Mouse (Mus musculus) hindbrain, embryonic 13.5 days (tissue): ENCODE measurements around the gene Chdh. TPM values are rescaled to one million over a fixed set of nuclear protein-coding genes. Genes with fewer than 3 reads are reported as not detected.

Source experiments
- ATAC-seq: fragments of 200-750 bp; cut with Nextera tagmentation; 2 replicates; pipeline ENCODE4 v1.8.0; 2017; ENCODE audit warnings: moderate TSS enrichment; ENCODE audit not compliant: low FRiP score
- H3K27ac ChIP-seq: fragments of 300-500 bp; sonication (generic); 2 replicates; pipeline ENCODE4 v1.5.1; 2015; ENCODE audit warnings: inconsistent platforms, mild to moderate bottlenecking, moderate library complexity
- H3K27me3 ChIP-seq: fragments of 300-500 bp; sonication (generic); 2 replicates; pipeline ENCODE4 v1.6.1; 2015; ENCODE audit warnings: mild to moderate bottlenecking, inconsistent platforms
- H3K36me3 ChIP-seq: fragments of 300-500 bp; sonication (generic); 2 replicates; pipeline ENCODE4 v1.6.1; 2015; ENCODE audit warnings: mild to moderate bottlenecking, inconsistent platforms
- H3K4me1 ChIP-seq: fragments of 300-500 bp; sonication (generic); replicated peaks from 2 replicates; pipeline ENCODE4 v1.6.1; 2015; ENCODE audit warnings: inconsistent platforms
- H3K4me2 ChIP-seq: fragments of 300-500 bp; sonication (generic); 2 replicates; pipeline ENCODE4 v1.6.1; 2015; ENCODE audit warnings: inconsistent platforms, mild to moderate bottlenecking, moderate library complexity
- H3K4me3 ChIP-seq: fragments of 300-500 bp; sonication (generic); 2 replicates; pipeline ENCODE4 v1.5.1; 2015; ENCODE audit warnings: mild to moderate bottlenecking, inconsistent platforms
- H3K9ac ChIP-seq: fragments of 300-500 bp; sonication (generic); 2 replicates; pipeline ENCODE4 v1.6.1; 2015; ENCODE audit warnings: mild to moderate bottlenecking, inconsistent platforms
- H3K9me3 ChIP-seq: fragments of 300-500 bp; sonication (generic); 2 replicates; pipeline ENCODE4 v1.6.1; 2016; ENCODE audit warnings: inconsistent platforms
- WGBS: fragments of 180-500 bp; shearing (Covaris S2); methylation state at CpG from one replicate; pipeline ENCODE4 v1.1.7; 2015; 5-methylcytosine and 5-hydroxymethylcytosine counted together
- polyA plus RNA-seq: library from polyadenylated mRNA; unstranded; fragments of >200 nt; fragmentation: Nextera tagmentation; extraction: Ambion mirVana; gene quantifications from 2 replicates; pipeline ENCODE4 v1.2.1, GENCODE M21; 2015

Chdh gene
- polyA plus RNA-seq: 0.48 and 0.62 TPM in 2 replicates

- Histone ChIP-seq H3K36me3 (no peaks in the 10 kb centered on the region), H3K9me3 (no peaks in the 10 kb centered on the region), H3K4me3 (peak within 1 kb of the TSS; percentile 47), H3K4me1 (peaks cover 9% of the 10 kb centered on the region), H3K27ac (no peak within 1 kb of the TSS), H3K9ac (peak within 1 kb of the TSS; percentile 69), H3K27me3 (peaks cover 43% of the 10 kb centered on the region), H3K4me2 (peak within 1 kb of the TSS; percentile 87)
- WGBS: 12% methylated on average over 49 of the region's 54 CpGs
- peak; percentile 68; the same call in 1 of the 2 replicates for ATAC-seq
Measured at GRCm38 (mm10) chr14:30008733-30009575, at the start of gene Chdh, which contains the start of gene Il17rb. Chdh (plus strand) TSS chr14:30009023. Il17rb (minus strand) TSS chr14:30008896.

- WGBS: 71% methylated on average over 7 of the region's 7 CpGs
- Histone ChIP-seq H3K9ac (peak overlapping the region; percentile 66), H3K4me2 (peak overlapping the region; percentile 81), H3K36me3 (peaks cover 28% of the 10 kb centered on the region), H3K27me3 (0 out of 2 replicates have a peak, but pooled peaks cover 4% of the 10 kb centered on the region), H3K9me3 (peaks cover 3% of the 10 kb centered on the region; the same call in 1 of the 2 replicates), H3K27ac (peak overlapping the region; percentile 83), H3K4me3 (peak overlapping the region; percentile 90), H3K4me1 (peaks cover 31% of the 10 kb centered on the region)
- ATAC-seq: no peak; the same call in 1 of the 2 replicates
Measured at GRCm38 (mm10) chr14:29967611-29968010, 41.2 kb upstream of the Chdh start.

GRCm38 (mm10) chr14:29968075-29968821 lies 40.6 kb upstream of the Chdh start, which contains the start of gene Selenok:
Selenok (plus strand) TSS chr14:29968308.
- WGBS: under 1% methylated on average over 49 of the region's 49 CpGs
- no peaks in the 10 kb centered on the region for H3K9me3 ChIP-seq
- peaks cover 35% of the 10 kb centered on the region for H3K36me3 ChIP-seq
- peak within 1 kb of the TSS; percentile 81 for H3K4me2 ChIP-seq
- H3K4me3 ChIP-seq: peak within 1 kb of the TSS; percentile 90
- ATAC-seq: peak; percentile 100
- H3K4me1 ChIP-seq: peaks cover 31% of the 10 kb centered on the region
- H3K27me3 ChIP-seq: 0 out of 2 replicates have a peak, but pooled peaks cover 4% of the 10 kb centered on the region
- peak within 1 kb of the TSS; percentile 91 for H3K9ac ChIP-seq
- H3K27ac ChIP-seq: peak within 1 kb of the TSS; percentile 93

GRCm38 (mm10) chr14:29971446-29971845 lies 37.4 kb upstream of the Chdh start:
- WGBS: 97% methylated on average over 7 of the region's 7 CpGs
- H3K4me2 ChIP-seq: no peak overlapping the region
- peaks cover 31% of the 10 kb centered on the region for H3K4me1 ChIP-seq
- H3K4me3 ChIP-seq: no peak overlapping the region
- H3K9ac ChIP-seq: no peak overlapping the region
- ATAC-seq: no peak
- no peak overlapping the region for H3K27ac ChIP-seq
- peaks cover 62% of the 10 kb centered on the region for H3K36me3 ChIP-seq
- no peaks in the 10 kb centered on the region for H3K9me3 ChIP-seq
- no peaks in the 10 kb centered on the region for H3K27me3 ChIP-seq

GRCm38 (mm10) chr14:29971993-29972392 lies 36.8 kb upstream of the Chdh start:
- no peak for ATAC-seq
- Histone ChIP-seq H3K4me3 (no peak overlapping the region), H3K27ac (no peak overlapping the region), H3K4me2 (no peak overlapping the region), H3K9me3 (no peaks in the 10 kb centered on the region), H3K9ac (no peak overlapping the region), H3K36me3 (peaks cover 68% of the 10 kb centered on the region), H3K27me3 (no peaks in the 10 kb centered on the region), H3K4me1 (peaks cover 31% of the 10 kb centered on the region)
- 88% methylated on average over 5 of the region's 5 CpGs for WGBS

- Histone ChIP-seq H3K4me3 (no peak overlapping the region), H3K9ac (no peak overlapping the region), H3K4me2 (no peak overlapping the region), H3K4me1 (peaks cover 11% of the 10 kb centered on the region), H3K27me3 (no peaks in the 10 kb centered on the region), H3K36me3 (peaks cover 66% of the 10 kb centered on the region), H3K27ac (no peak overlapping the region), H3K9me3 (no peaks in the 10 kb centered on the region)
- ATAC-seq: no peak
- WGBS: 95% methylated on average over 6 of the region's 6 CpGs
Measured at GRCm38 (mm10) chr14:29976927-29977326, 31.9 kb upstream of the Chdh start.

GRCm38 (mm10) chr14:29978254-29979204 lies 30.3 kb upstream of the Chdh start, which contains the start of gene Actr8:
Actr8 (plus strand) TSS chr14:29978337.
- peak within 1 kb of the TSS; percentile 91 for H3K9ac ChIP-seq
- 3% methylated on average over 44 of the region's 44 CpGs for WGBS
- no peaks in the 10 kb centered on the region for H3K9me3 ChIP-seq
- ATAC-seq: peak; percentile 95
- H3K4me1 ChIP-seq: peaks cover 11% of the 10 kb centered on the region
- H3K27ac ChIP-seq: peak within 1 kb of the TSS; percentile 96
- H3K4me2 ChIP-seq: peak within 1 kb of the TSS; percentile 89
- no peaks in the 10 kb centered on the region for H3K27me3 ChIP-seq
- peaks cover 66% of the 10 kb centered on the region for H3K36me3 ChIP-seq
- H3K4me3 ChIP-seq: peak within 1 kb of the TSS; percentile 83

- Histone ChIP-seq H3K27me3 (no peaks in the 10 kb centered on the region), H3K27ac (no peak overlapping the region), H3K4me3 (no peak overlapping the region), H3K9me3 (no peaks in the 10 kb centered on the region), H3K36me3 (peaks cover 69% of the 10 kb centered on the region), H3K4me1 (peaks cover 11% of the 10 kb centered on the region), H3K4me2 (no peak overlapping the region), H3K9ac (no peak overlapping the region)
- 97% methylated on average over 10 of the region's 10 CpGs for WGBS
- no peak for ATAC-seq
Measured at GRCm38 (mm10) chr14:29980447-29981205, 28.2 kb upstream of the Chdh start.

- WGBS: 95% methylated on average over 4 of the region's 4 CpGs
- ATAC-seq: no peak
- no peaks in the 10 kb centered on the region for H3K4me1 ChIP-seq
Measured at GRCm38 (mm10) chr14:29986096-29986495, 22.7 kb upstream of the Chdh start.

GRCm38 (mm10) chr14:29987276-29987675 lies 21.5 kb upstream of the Chdh start:
- Histone ChIP-seq H3K9ac (no peak overlapping the region), H3K4me3 (no peak overlapping the region), H3K4me1 (no peaks in the 10 kb centered on the region), H3K27me3 (no peaks in the 10 kb centered on the region), H3K9me3 (no peaks in the 10 kb centered on the region), H3K36me3 (peaks cover 100% of the 10 kb centered on the region), H3K4me2 (no peak overlapping the region), H3K27ac (no peak overlapping the region)
- ATAC-seq: no peak
- WGBS: 98% methylated on average over 6 of the region's 6 CpGs

More at GRCm38 (mm10) chr14:29986096-29986495, 22.7 kb upstream of the Chdh start:
- Histone ChIP-seq H3K4me3 (no peak overlapping the region), H3K27ac (no peak overlapping the region), H3K4me2 (no peak overlapping the region), H3K9me3 (no peaks in the 10 kb centered on the region), H3K9ac (no peak overlapping the region), H3K27me3 (no peaks in the 10 kb centered on the region), H3K36me3 (peaks cover 100% of the 10 kb centered on the region)

GRCm38 (mm10) chr14:29987739-29988138 lies 21.1 kb upstream of the Chdh start:
- Histone ChIP-seq H3K4me2 (no peak overlapping the region), H3K27ac (no peak overlapping the region), H3K36me3 (peaks cover 100% of the 10 kb centered on the region), H3K4me3 (no peak overlapping the region), H3K9me3 (no peaks in the 10 kb centered on the region), H3K9ac (no peak overlapping the region), H3K4me1 (no peaks in the 10 kb centered on the region), H3K27me3 (no peaks in the 10 kb centered on the region)
- WGBS: 94% methylated on average over 9 of the region's 9 CpGs
- ATAC-seq: no peak
